Mouse (Mus musculus): ENCODE data around the gene Cyb5r2. TPM values are rescaled to one million over a fixed set of nuclear protein-coding genes. Genes with fewer than 3 reads are reported as not detected.

The Cyb5r2 gene
- polyA plus RNA-seq, 1 experiment from 2014 or later: 0.72 TPM

DNA sequence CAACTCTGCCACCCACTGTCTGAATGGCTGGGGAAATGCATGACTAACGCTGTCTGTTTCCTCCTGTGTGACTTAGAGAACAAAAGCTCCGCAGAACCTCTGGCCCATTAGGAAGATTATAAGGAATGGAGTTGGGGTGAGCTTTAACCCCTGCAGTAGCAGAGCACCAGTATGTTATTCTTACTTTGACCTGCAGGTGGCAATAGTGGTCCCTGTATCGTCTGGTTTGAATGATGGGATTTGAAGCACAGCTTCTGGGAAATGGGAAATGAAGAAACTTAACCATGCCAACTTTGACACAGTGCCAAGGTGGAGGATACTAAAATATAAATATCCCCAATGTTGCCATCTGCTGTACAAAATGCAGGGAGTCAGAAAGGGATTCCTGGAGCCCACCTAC lies 8.6 kb downstream of the Cyb5r2 start:
- Histone ChIP-seq H3K9me3 (no peaks in the 10 kb centered on the region), H3K4me3 (no peak overlapping the region), H3K27ac (replicated peaks) (no peak overlapping the region), H3K36me3 (replicated peaks) (peaks cover 23% of the 10 kb centered on the region), H3K27me3 (replicated peaks; ENCODE audit: low read depth, poor library complexity, severe bottlenecking) (no peaks in the 10 kb centered on the region), H3K4me1 (0 out of 2 replicates have a peak, but pooled peaks cover 3% of the 10 kb centered on the region)
- peak; percentile 51 for DNase-seq (ENCODE audit: low spot score)
- 4% methylated on average over 3 of the region's 3 CpGs for WGBS

- Histone ChIP-seq H3K4me3 (no peak overlapping the region), H3K27ac (replicated peaks) (no peak overlapping the region), H3K9me3 (no peaks in the 10 kb centered on the region), H3K4me1 (0 out of 2 replicates have a peak, but pooled peaks cover 3% of the 10 kb centered on the region), H3K36me3 (replicated peaks) (peaks cover 36% of the 10 kb centered on the region), H3K27me3 (replicated peaks; ENCODE audit: low read depth, poor library complexity, severe bottlenecking) (no peaks in the 10 kb centered on the region)
- 21% methylated on average over 2 of the region's 2 CpGs for WGBS
- peak; percentile 77 for DNase-seq (ENCODE audit: low spot score)
Measured at GRCm38 (mm10) chr7:107747954-107748353, 9.9 kb downstream of the Cyb5r2 start.

DNA sequence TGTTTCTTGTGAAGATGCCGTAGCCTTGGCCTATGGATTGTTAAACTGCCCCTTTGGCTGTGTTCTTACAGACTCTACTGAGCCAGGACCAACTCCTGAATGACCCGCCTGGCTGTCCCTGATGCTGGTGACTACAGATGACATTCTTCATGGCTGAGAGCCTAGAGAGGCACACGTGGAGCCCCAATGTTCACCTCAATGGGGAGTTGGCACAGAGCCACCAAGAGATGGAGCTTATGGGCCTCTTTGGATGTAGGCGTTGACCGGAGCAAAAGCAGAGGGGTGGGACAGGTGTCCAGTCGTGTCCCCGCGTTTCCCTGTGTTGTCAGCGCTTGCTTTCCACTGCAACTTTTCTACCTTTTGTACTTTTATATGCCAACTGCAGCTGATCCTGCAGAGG lies 10.4 kb downstream of the Cyb5r2 start:
- DNase-seq (ENCODE audit: low spot score): no peak

GRCm38 (mm10) chr7:107746036-107746435 lies 11.8 kb downstream of the Cyb5r2 start:
- no peak for DNase-seq (ENCODE audit: low spot score)
- Histone ChIP-seq H3K27me3 (replicated peaks; ENCODE audit: low read depth, poor library complexity, severe bottlenecking) (no peaks in the 10 kb centered on the region), H3K27ac (replicated peaks) (no peak overlapping the region), H3K4me3 (no peak overlapping the region), H3K36me3 (replicated peaks) (peaks cover 44% of the 10 kb centered on the region), H3K4me1 (no peaks in the 10 kb centered on the region), H3K9me3 (no peaks in the 10 kb centered on the region)
- 94% methylated on average over 8 of the region's 8 CpGs for WGBS

More for the DNA sequence above, 10.4 kb downstream of the Cyb5r2 start:
- Histone ChIP-seq H3K4me1 (0 out of 2 replicates have a peak, but pooled peaks cover 3% of the 10 kb centered on the region), H3K4me3 (no peak overlapping the region), H3K36me3 (replicated peaks) (peaks cover 39% of the 10 kb centered on the region), H3K27me3 (replicated peaks; ENCODE audit: low read depth, poor library complexity, severe bottlenecking) (no peaks in the 10 kb centered on the region), H3K9me3 (no peaks in the 10 kb centered on the region), H3K27ac (replicated peaks) (no peak overlapping the region)
- WGBS: 91% methylated on average over 9 of the region's 9 CpGs

- Histone ChIP-seq H3K4me3 (no peak overlapping the region), H3K36me3 (replicated peaks) (peaks cover 53% of the 10 kb centered on the region), H3K9me3 (no peaks in the 10 kb centered on the region), H3K4me1 (no peaks in the 10 kb centered on the region), H3K27me3 (replicated peaks; ENCODE audit: low read depth, poor library complexity, severe bottlenecking) (no peaks in the 10 kb centered on the region), H3K27ac (replicated peaks) (no peak overlapping the region)
- WGBS: 80% methylated on average over 2 of the region's 2 CpGs
- DNase-seq (ENCODE audit: low spot score): no peak
Measured at GRCm38 (mm10) chr7:107745111-107745510, 12.7 kb downstream of the Cyb5r2 start.

DNA sequence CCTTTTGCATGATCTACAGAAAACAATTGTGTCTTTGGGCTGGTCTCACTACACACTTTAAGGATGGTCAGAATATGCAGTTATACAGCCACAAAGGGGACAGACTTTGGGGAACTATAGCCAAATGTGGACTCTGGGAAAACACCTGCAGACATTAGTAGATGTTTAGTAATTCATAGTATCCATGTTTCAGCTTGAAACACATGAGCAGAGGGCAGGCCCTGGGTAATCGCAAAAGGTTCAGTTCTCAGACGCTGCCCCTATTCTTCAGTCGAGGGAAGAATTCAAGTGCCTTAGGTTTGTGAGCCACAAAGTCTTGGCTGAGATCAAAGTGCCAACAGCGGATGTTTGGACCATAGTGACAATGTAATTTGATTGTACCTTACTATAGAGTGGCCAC lies 13.4 kb downstream of the Cyb5r2 start:
- Histone ChIP-seq H3K4me3 (no peak overlapping the region), H3K27ac (replicated peaks) (no peak overlapping the region), H3K36me3 (replicated peaks) (peaks cover 58% of the 10 kb centered on the region), H3K4me1 (no peaks in the 10 kb centered on the region), H3K27me3 (replicated peaks; ENCODE audit: low read depth, poor library complexity, severe bottlenecking) (no peaks in the 10 kb centered on the region), H3K9me3 (no peaks in the 10 kb centered on the region)
- WGBS: 92% methylated on average over 4 of the region's 4 CpGs
- no peak for DNase-seq (ENCODE audit: low spot score)

DNA sequence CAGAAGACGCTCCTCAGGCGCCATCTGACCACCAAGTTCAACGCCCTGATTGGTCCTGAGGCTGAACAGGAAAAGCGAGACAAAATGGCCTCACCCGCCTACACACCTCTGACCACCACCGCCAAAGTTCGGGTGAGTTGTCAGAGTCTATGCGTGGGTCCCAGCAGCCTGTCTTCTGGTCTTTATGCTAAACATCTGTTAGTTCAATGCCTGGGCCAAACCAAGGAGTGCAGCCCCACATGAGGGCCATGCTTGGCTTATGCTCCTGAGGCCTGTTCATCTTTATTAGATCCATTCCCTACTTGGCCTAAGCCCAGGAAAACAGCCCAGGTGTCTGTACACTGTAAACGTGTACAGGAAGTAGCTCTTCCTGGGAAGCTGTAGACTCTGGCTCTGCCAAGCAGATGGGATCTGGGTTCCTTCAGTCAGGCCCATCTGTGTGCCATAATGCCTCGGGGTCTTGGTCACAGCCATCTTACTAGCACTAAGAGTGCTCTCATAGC lies 14.8 kb downstream of the Cyb5r2 start:
- no peaks in the 10 kb centered on the region for H3K4me1 ChIP-seq
- no peak for DNase-seq (ENCODE audit: low spot score)
- H3K4me3 ChIP-seq: no peak overlapping the region
- WGBS: 89% methylated on average over 10 of the region's 10 CpGs
- H3K27me3 ChIP-seq (replicated peaks; ENCODE audit: low read depth, poor library complexity, severe bottlenecking): no peaks in the 10 kb centered on the region
- no peaks in the 10 kb centered on the region for H3K9me3 ChIP-seq
- no peak overlapping the region for H3K27ac ChIP-seq (replicated peaks)
- peaks cover 71% of the 10 kb centered on the region for H3K36me3 ChIP-seq (replicated peaks)

- H3K9me3 ChIP-seq: no peaks in the 10 kb centered on the region
- no peaks in the 10 kb centered on the region for H3K27me3 ChIP-seq (replicated peaks; ENCODE audit: low read depth, poor library complexity, severe bottlenecking)
- 44% methylated on average over 2 of the region's 2 CpGs for WGBS
- peaks cover 48% of the 10 kb centered on the region for H3K36me3 ChIP-seq (replicated peaks)
- 0 out of 2 replicates have a peak, but pooled peaks cover 2% of the 10 kb centered on the region for H3K4me1 ChIP-seq
- H3K4me3 ChIP-seq: no peak overlapping the region
- no peak overlapping the region for H3K27ac ChIP-seq (replicated peaks)
- peak; percentile 37 for DNase-seq (ENCODE audit: low spot score)
Measured at GRCm38 (mm10) chr7:107738726-107739125, 19.1 kb downstream of the Cyb5r2 start.

DNA sequence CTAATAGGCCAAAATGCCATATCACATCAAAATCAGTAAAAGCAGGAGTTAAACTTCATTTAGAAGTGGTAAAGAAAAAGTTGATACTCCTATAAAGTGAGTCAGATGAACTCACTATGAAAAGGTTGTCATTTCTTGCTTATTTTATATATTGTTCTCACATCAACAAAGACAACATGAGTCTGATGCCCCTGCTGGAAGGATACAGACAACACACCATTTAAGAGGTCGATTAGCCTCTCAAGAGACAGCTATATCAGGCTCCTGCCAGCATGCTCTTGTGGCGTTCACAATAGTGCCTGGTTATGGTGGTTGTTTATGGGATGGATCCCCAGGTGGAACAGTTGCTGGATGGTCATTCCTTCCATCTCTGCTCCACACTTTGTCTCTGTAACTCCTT lies 24.7 kb downstream of the Cyb5r2 start:
- H3K4me3 ChIP-seq: no peak overlapping the region
- H3K4me1 ChIP-seq: 0 out of 2 replicates have a peak, but pooled peaks cover 2% of the 10 kb centered on the region
- DNase-seq (ENCODE audit: low spot score): no peak
- H3K27ac ChIP-seq (replicated peaks): no peak overlapping the region
- H3K36me3 ChIP-seq (replicated peaks): peaks cover 51% of the 10 kb centered on the region
- WGBS: 73% methylated on average over 2 of the region's 2 CpGs
- no peaks in the 10 kb centered on the region for H3K9me3 ChIP-seq
- H3K27me3 ChIP-seq (replicated peaks; ENCODE audit: low read depth, poor library complexity, severe bottlenecking): no peaks in the 10 kb centered on the region

GRCm38 (mm10) chr7:107730587-107730986 lies 27.2 kb downstream of the Cyb5r2 start:
- WGBS: 87% methylated on average over 10 of the region's 10 CpGs
- DNase-seq (ENCODE audit: low spot score): no peak
- H3K36me3 ChIP-seq (replicated peaks): peaks cover 68% of the 10 kb centered on the region

GRCm38 (mm10) chr7:107727538-107727937 lies 30.3 kb downstream of the Cyb5r2 start:
- no peaks in the 10 kb centered on the region for H3K27me3 ChIP-seq (replicated peaks; ENCODE audit: low read depth, poor library complexity, severe bottlenecking)
- 70% methylated on average over 3 of the region's 3 CpGs for WGBS

More at GRCm38 (mm10) chr7:107730587-107730986, 27.2 kb downstream of the Cyb5r2 start:
- no peak overlapping the region for H3K4me3 ChIP-seq
- no peaks in the 10 kb centered on the region for H3K4me1 ChIP-seq
- no peak overlapping the region for H3K27ac ChIP-seq (replicated peaks)
- H3K9me3 ChIP-seq: 0 out of 2 replicates have a peak, but pooled peaks cover 3% of the 10 kb centered on the region
- H3K27me3 ChIP-seq (replicated peaks; ENCODE audit: low read depth, poor library complexity, severe bottlenecking): no peaks in the 10 kb centered on the region

DNA sequence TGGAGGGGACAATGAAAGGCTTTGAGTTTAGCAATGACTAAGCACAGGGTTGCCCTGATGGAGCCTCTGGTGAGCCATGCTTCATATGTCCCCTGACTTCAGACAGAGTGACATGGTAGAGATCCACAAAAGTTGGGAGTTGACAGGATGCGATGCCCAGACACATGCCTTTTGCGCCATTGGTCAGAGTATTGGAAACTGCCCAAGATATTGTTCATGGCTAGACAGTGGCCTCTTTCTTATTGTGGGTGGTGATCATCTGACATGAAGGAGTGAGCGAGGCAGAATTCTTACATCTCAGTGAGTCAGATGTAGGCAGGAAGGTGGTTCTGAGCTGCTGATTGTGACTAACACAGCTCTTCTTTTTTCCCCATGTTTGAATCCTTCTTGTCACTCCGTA lies 35.3 kb downstream of the Cyb5r2 start:
- no peak for DNase-seq (ENCODE audit: low spot score)
- Histone ChIP-seq H3K4me1 (no peaks in the 10 kb centered on the region), H3K27ac (replicated peaks) (no peak overlapping the region), H3K36me3 (replicated peaks) (peaks cover 94% of the 10 kb centered on the region), H3K9me3 (0 out of 2 replicates have a peak, but pooled peaks cover 3% of the 10 kb centered on the region), H3K27me3 (replicated peaks; ENCODE audit: low read depth, poor library complexity, severe bottlenecking) (no peaks in the 10 kb centered on the region), H3K4me3 (no peak overlapping the region)
- 97% methylated on average over 4 of the region's 4 CpGs for WGBS

More at GRCm38 (mm10) chr7:107727538-107727937, 30.3 kb downstream of the Cyb5r2 start:
- H3K27ac ChIP-seq (replicated peaks): no peak overlapping the region
- DNase-seq (ENCODE audit: low spot score): no peak
- 0 out of 2 replicates have a peak, but pooled peaks cover 3% of the 10 kb centered on the region for H3K9me3 ChIP-seq
- H3K4me1 ChIP-seq: no peaks in the 10 kb centered on the region
- H3K4me3 ChIP-seq: no peak overlapping the region
- H3K36me3 ChIP-seq (replicated peaks): peaks cover 88% of the 10 kb centered on the region

GRCm38 (mm10) chr7:107720771-107721170 lies 37.1 kb downstream of the Cyb5r2 start:
- no peak overlapping the region for H3K27ac ChIP-seq (replicated peaks)
- 91% methylated on average over 1 of the region's 1 CpGs for WGBS
- no peaks in the 10 kb centered on the region for H3K27me3 ChIP-seq (replicated peaks; ENCODE audit: low read depth, poor library complexity, severe bottlenecking)
- no peak for DNase-seq (ENCODE audit: low spot score)
- H3K4me3 ChIP-seq: no peak overlapping the region
- H3K4me1 ChIP-seq: no peaks in the 10 kb centered on the region
- peaks cover 90% of the 10 kb centered on the region for H3K36me3 ChIP-seq (replicated peaks)
- 0 out of 2 replicates have a peak, but pooled peaks cover under 1% of the 10 kb centered on the region for H3K9me3 ChIP-seq
